Mouse (Mus musculus): Measurements from ENCODE around the gene Snai1. TPM values are rescaled to one million over a fixed set of nuclear protein-coding genes. Genes with fewer than 3 reads are reported as not detected.
A peak's percentile ranks its signal among the peaks of the same experiment; 100 is the strongest.

Snai1 gene
- under 1 TPM; 0.50 to 0.94 TPM for total RNA-seq (2021)

DNA sequence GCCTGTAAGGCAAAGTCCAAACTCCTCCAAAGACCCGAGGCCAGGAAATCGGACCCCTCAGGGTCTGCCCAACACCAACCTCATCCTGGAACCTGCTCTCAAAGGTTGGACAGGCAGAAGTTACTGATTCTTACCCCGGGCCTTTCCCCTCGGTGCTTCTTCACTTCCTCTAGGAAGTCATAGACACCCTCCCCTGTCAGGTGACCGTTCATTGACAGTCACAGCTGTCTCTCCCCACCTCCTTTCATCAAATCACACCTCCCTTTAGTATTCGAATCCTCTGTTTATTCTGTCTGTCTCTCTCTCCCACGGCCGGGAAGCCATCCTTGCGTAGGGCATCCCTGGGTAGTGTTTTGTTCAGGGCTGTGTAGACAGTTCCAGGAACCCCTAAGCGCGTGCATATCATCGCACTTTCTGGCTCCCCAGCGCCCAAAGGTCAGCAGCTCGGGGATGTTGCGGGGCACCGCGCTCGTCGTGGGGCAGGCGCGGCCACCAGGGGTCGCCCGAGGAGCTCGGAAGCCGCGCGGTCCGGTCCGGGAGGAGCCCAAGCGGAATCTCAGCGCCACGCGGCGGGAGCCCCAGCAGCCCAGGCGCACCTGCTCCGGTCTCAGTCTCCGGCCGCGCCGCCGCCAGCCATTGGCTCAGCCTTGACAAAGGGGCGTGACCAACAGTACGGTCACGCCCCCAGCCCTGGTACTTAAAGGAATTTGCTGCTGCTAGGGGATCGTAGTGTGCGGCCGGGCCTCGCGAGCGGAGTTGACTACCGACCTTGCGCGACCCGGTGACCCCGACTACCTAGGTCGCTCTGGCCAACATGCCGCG is at the start of gene Snai1:
Gene Snai1, plus strand, starts transcription at position 720 of the 822 bp plus-strand sequence.
- DNase-seq: peak; percentile 72 to 78

DNA sequence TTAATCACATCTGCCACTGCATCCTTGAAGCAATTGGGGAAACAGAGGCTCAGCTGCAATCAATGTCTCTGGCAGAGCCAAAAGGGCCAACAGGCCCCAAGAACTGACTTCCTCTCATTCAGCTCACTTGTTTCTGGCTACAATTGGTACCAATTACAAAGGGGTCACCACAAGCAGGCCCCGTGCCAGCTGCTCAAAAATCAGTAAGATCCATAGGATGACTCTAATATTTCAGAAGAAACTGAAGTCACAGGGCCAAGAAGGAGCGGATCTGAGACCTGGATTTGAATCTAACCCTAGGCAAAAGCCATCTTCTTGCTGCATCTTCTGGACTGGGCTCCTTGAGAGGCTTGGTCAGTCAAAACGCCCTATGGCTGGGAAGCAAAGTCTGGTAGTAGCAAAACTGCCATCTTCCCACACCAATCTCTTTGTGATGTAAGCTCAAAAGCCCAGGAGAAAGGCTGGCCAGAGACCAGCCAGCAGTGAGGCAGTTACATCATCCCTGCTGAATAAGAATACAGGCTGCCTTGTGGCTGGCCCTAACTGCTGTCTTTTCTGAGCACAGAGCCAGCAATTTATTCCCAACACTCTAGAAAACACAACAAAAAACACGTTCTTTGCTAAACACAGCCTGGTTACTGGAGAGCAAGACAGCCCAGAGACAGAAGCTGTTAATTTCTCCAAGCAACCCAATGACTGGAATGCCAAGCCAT is 47.0 kb upstream of the Snai1 start:
- DNase-seq: peak; percentile 57 to 64

DNA sequence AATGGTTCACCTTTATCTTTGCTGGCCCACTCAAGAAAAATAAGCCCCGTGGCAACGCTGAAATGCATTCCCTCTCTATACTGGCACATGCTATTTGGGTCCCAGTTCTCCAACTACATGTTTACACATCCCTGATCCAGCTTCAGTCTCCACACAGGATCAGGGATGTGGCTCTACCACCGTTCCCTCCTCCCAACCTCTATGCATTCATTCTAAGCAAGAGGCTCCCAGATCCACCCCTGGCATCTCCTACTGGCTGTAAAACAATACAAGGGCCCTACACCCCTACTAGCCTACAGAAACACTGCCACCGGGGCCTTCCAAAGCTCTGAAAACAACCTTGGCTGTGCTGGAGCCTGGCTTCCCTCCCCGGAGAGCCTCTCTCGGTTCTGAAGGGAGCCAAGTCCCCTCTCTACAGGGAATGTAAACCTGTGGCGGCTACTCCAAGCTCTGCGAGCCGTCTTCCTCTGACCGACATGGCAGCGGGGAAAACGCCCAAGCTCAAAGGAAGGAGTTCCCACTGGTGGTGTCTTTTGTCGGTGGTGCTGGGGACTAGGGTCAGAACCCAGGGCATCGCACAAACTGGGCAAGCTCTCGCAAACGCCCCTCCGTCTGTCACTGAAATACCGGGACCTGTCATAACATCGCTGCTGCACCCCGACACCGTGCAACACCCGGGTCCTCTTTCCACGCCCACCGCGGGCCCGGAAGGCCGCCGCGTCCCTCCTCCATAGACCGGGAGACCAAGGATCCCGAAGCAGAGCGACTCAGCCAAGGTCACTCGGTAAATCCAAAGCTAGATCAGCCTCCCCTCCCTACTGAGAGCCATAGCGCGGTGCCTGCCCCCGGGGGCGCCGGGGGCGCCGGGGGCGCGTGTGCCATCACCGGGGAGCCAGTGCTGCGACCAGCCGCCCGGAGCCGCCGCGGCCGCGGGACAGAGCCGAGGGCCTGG is 46.0 kb upstream of the Snai1 start, which contains the start of gene Rnf114:
Gene Rnf114, plus strand, starts transcription at position 889 of the 952 bp plus-strand sequence.
- no peak for DNase-seq

DNA sequence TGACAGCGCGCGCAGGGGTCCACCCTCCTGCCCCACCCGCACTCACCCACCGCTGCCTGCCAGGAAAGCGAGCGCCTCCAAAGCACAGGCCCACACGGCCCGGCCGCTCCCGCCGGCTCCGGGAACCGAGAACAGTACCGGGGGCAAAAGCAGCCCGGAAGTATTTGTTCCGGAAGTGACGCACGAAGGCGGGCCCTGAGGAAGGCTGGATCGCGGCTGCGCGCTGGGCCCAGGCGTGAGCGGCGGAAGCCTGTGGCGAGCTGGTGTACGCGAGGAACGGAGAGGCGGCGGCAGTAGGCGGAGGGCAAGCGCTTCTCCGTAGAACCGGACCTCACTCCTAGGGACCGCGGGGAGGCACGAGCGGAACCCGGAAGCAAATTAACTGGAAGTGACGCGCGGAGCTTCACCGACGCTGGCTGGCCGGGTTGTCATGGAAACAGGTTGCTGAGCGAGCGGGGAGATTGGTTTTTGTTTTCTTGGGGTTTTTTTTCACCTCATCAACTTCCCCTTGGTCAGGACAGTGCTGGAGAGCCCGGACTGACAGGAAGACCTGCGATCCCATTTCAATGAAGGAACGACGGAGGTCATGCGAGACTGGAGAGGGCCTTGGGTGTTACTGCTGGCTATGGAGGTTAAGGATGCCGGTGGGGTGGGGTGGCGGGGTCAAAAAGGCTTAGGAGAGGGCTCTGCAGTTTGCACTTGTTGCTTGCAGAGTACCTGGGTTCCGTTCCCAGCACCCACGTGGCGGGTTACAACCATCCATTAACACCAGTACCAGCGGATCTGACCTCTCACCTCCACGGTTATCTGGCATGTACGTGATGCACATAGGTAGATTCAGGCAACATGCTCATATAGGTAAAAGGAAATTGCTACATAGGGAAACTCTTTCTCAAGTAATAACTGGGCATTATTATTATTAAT is 45.0 kb upstream of the Snai1 start, which contains the start of gene Spata2:
Gene Spata2, minus strand, starts transcription at position 175 of the 924 bp plus-strand sequence.
- peak; percentile 95 to 96 for DNase-seq

DNA sequence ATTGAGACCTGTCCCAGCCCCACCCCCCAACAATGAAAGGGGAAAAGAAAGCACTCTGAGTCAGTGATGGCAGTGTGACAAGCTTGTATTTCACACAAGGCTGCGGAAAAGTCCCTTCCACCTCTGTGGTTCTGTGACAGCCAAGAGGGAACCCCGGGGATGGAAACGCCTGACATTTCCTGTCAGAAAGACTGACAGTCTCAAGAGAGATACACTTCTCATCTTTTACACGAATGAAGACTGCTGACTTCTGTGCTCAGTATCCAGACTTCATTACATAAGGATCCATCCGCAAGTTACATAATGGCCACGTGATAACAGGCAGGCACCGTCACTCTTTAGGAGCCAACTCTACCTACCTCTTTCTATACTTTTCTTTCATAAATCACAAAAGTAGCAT is 41.6 kb upstream of the Snai1 start:
- DNase-seq: no peak

DNA sequence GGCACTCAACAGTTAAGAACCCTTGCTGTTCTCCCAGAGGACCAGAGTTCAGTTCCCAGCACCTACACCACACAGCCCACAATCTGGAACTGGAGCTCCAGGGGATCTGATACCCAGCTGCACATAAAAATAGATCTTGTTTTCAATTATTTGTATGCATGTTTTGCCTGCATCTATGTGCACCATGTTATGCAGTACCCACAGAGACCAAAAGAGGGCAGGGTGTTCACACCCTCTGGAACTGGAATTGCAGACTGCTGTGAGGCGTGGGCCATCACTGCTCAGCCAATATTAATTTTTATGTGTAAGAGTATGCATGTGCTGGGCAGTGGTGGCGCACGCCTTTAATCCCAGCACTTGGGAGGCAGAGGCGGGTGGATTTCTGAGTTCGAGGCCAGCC is 40.7 kb upstream of the Snai1 start:
- no peak for DNase-seq

DNA sequence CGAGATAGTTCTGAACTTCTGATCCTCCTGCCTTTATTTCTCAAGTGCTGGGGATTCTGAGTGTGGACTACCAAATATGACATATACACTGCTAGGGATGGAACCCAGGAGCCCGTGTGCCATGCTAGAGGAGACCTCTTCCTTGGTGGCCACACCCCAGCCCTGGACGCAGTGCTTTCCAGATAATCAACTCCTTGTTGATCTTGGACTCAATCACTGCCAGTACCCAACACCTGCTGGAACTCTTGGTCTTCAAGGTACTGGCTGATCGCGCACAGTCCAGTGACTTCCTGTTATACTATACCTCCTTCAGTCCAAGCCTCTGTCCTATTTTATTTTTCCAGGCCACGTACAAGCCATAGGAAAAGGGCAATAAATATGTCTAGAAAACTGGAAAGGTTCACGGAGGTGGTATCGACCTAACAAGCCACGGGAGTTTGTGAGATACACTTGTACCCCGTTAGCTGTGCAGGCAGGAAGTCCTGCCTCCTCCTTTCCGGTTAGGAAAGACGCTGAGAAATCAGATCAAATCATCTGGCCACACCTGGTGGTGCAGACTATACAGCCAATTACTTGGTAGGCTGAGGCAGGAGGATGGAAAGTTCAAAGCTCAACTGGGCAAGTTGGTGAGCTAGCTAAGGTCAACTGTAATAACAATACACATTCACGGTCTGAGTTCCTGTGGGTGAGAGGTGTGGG is 35.3 kb upstream of the Snai1 start:
- DNase-seq: no peak

DNA sequence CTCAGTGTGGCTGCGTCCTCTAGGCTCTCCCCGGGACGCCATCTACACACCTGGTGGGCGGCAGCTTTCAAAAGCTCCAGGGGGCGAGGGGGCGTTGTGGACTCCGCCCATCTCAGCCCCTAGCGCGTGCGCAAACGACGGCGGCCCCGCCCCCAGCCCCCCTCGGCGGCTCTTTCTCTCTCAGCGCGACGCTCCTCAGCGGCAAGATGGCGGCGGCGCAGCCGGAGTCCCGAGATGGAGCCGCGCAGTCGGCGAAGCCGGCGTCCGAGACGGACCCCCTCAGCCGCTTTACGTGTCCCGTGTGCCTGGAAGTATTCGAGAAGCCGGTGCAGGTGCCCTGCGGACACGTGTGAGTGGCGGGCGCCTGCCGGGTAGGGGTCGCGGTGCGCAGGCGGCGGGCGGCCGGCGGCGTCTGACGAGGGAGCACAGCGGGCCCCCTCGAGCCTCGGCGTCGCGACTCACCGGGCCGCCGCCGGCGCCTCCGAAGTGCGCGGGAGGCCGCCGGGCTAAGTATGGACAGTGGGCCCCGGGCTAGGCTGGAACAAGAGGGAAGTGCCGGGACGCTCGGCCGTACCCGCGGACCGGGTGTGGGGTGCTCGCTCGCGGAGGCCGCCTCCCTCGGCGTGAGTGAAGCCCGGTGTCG is 34.6 kb upstream of the Snai1 start:
- peak; percentile 89 to 90 for DNase-seq

DNA sequence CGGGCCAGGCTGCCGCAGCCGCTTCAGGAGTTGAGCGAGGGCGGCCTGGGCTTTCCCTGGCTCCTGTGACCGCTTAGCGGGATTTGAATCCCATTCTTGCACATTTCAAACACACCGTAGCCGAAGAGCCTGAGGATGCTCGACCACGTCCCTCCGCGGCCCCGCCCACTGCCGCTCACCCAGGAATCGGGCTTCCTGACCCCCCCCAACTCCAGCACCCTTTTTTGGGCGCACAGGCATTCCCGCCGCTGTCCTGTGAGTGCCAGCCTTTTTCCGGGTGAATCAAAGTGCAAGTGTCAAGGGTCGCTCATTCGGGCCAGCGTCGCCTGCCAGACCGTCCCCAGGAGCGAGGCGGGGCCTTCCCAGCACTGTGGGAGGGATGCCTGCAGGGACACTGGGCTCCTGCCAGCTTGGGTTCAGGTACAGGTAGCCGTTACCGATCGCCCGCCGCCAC is 34.1 kb upstream of the Snai1 start:
- DNase-seq: no peak

DNA sequence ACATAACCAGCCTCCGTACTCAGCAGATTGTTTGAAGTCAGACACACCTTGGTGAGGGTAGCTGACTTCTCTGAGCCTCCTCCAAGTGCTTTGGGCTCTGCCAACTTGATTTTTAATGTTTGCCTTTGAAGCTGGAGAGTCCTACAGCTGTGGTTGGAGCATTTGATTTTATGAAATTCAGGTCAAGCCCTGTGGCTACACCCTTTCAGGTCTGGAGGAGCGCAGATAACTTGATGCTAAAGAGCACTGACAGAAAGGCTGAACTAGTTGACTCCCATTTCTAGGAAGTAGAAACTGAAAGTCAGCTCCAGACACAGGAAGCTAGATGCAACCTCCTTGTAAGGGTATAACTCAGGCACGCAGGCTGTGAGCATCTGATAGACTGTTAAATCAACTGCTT is 32.9 kb upstream of the Snai1 start:
- no peak for DNase-seq

DNA sequence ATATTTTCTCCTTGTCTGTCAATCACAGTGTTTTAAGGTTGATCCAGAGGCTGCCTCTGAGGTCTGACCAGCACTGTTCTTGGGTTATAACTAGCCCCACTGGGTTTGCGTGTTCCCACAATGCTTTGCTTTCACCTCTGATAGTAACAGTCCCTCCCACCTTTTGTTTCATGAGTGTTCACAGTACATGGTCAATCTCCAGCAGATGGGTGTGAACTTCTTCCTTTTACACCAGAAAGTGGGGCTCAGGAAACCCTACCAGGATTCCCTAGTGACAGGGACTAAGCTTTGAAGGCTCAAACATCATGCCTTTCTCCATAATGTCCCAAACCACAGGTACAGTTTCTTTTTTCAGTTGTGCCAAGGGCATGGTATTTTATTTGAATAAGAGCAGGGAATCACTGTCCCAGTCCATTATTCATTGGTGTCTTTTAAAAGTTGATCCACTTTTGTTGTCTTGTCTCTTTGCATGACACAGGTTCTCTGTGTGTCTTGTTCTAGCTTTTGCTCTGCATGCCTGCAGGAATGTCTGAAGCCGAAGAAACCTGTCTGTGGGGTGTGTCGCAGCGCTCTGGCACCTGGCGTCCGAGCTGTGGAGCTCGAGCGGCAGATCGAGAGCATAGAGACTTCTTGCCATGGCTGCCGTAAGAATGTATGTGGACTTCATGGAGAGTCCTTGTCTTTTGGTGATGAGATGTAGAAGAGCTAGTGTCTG is 31.3 kb upstream of the Snai1 start:
- no peak for DNase-seq

DNA sequence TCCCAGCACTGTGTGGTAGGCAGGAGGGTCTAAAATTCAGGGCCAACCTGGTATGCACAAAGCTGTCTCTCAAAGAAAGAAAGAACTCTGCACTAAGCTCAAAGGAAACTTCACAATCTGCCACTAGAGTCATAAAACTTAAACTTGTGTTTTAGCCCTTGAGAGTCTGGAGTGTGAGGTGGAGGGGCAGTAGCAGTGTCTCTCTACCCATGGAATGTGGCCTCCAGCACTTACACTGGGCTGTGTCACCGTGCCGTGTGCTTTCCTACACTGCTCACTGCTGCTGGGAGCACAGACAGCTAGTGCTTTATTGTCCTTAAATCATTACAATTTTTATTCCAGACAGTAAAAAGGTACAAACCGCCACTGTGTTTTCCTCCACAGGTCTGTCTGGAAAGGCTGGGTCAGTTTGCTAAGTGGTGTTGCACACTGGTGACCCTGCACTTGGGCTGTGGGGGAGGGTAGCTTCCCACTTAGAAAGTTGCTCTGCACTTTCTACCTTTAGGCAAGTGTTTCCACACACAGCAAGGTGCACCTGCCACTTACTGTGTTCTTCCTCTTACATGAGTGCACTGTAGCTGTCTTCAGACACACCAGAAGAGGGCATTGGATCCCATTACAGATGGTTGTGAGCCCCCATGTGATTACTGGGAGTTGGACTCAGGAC is 30.1 kb upstream of the Snai1 start:
- no peak for DNase-seq

DNA sequence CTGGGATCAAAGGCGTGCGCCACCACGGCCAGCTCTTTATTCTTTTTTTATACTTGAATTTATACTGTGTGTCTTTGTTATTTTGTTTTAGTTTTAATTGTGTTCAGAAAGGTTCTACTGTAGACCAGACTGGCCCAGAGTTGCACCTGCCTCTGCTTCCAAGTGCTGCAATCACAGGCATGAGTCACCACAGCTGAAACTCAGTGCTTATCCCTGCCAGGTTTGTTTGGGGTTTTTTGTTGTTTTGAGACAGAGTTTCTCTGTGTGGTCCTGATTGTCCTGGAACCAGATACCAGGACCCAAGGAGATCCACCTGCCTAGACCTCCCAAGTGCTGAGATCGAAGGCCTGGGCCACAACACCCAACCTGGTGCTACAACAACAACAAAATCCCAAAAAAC is 29.4 kb upstream of the Snai1 start:
- DNase-seq: no peak

DNA sequence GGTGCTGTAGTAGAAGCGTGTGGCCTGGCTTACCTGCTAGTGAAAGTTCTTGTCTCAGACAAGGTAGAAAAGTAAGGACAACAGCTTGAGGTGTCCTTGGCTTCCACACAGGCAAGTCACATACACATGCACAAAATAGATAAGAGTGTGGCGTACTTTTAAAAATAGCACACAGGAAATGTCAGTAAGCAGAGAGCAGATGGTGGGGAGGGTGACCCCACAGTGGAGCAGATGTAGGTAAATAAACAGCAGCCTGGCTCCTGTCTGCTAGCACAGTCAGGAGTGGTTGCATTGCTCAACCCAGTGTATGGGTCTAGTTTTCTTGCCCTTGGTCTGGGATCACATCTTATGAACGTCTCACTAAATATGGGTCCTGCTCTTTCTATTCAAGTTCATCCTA is 27.5 kb upstream of the Snai1 start:
- DNase-seq: no peak

DNA sequence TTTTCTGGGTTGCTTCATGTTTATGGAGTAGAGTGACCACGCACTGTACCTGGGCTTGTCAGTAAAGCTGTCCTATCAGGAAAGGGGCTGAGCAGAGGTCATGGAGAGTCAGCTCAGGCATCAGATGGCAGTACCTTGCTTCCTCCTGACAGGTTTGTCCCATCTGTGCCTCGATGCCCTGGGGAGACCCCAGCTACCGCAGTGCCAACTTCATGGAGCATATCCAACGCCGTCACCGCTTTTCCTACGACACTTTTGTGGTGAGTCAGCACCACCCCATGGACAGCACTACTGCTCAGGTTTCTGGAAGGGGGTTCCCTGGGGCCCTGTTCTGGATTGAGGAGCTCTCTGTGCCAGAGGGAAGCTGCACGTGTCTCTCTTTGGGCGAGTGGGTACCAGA is 25.6 kb upstream of the Snai1 start:
- DNase-seq: no peak

DNA sequence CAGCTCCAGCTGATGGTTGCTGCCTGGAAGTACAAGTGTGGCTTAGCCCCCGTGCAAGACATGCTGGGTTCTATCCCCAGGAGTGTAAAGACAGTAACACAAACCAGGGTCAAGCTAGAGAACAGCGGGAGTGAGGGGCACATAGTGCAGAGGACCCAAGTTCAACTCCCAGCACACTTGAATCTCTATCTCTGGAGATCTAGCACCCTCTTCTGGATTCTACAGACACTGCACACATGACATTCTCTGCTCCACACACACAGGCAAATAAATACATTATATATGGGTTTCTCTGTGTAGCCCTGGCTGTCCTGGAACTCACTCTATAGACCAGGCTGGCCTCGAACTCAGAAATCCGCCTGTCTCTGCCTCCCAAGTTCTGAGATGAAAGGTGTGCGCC is 25.0 kb upstream of the Snai1 start:
- no peak for DNase-seq

DNA sequence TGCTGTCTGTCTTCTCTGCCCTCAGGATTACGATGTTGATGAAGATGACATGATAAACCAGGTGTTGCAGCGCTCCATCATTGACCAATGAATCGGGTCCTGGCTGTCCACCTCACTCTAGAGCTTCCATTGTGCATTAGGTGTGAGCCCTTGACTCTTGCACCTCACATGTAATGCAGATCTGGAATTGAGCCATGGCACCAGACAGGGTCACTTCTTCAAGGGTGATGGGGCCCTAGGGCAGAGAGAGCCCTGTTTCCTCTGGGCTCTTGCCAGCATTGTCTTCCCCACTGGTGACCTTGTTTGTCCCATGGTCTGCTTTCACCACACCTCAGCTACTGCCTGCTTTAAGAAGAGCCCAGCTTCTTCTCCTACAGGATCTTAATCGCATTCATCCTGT is 23.4 kb upstream of the Snai1 start:
- no peak for DNase-seq

DNA sequence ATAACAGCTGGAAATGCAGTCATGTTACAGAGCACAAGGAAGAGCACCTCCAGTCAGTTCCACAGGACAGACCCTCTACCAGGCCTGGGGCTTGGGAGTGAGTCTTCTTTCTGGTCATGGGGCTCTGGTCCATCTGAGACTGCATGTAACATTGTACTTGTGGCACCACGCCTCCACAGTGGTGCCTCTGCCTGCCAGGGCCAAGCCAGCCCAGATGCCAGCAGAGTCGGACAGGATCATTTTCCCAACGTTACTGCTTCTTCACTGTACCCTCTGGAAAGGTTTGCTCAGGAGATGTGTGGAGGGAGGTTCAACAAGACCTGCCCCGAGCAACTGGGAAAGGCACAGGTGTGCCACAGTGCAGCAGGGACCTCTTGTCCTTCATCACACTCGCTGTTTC is 22.3 kb upstream of the Snai1 start:
- no peak for DNase-seq

All from layer of hippocampus, postnatal 36 days (tissue).